Comparison of ENCODE assay signal across 34 mouse cellular contexts in the genomic region with DNA sequence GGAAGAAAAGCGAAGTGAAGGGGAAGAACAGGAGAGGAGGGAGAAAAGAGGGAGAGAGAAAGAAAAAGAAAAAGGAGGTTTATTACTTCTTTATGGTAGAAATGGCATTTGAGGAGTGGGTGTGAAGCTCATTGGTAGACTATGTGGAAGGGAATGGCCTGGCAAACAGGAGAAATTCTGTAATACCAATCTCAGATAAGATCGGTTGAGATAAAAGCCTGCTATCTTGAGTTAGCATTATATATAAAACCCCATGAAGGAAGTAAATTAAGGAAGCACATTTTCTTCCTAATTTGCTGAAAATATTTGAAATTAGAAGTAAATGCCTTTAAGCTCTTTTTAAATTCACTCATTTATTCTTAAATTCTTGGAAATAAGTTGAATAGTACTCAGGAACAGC.
"Had no signal": no experiment of that assay in that cellular context is flagged by ENCODE, and none has a peak within 500 bp of the region (broad histone marks: within the 10 kb centered on the region; RNA-seq: fewer than 3 reads in every experiment).

No protein-coding gene starts in this region.

- H3K27me3 ChIP-seq: heart, embryonic 12.5 days; heart, embryonic 13.5 days; heart, embryonic 15.5 days; hindbrain, embryonic 12.5 days; hindbrain, embryonic 13.5 days; hindbrain, embryonic 15.5 days; intestine, embryonic 15.5 days; kidney, embryonic 15.5 days had no signal

- H3K4me1 ChIP-seq: hindbrain, embryonic 10.5 days; hindbrain, embryonic 12.5 days; hindbrain, embryonic 13.5 days; hindbrain, embryonic 15.5 days; kidney, embryonic 15.5 days had no signal

- H3K9me3 ChIP-seq: heart, embryonic 12.5 days; heart, embryonic 13.5 days; heart, embryonic 15.5 days; hindbrain, embryonic 10.5 days; hindbrain, embryonic 12.5 days; hindbrain, embryonic 13.5 days; hindbrain, embryonic 15.5 days; intestine, embryonic 15.5 days; kidney, embryonic 15.5 days had no signal

- H3K4me3 ChIP-seq: heart, embryonic 12.5 days; heart, embryonic 13.5 days; heart, embryonic 15.5 days; hindbrain, embryonic 10.5 days; hindbrain, embryonic 12.5 days; hindbrain, embryonic 13.5 days; hindbrain, embryonic 15.5 days; intestine, embryonic 15.5 days; kidney, embryonic 15.5 days; layer of hippocampus, adult 2 months; left cerebral cortex, adult 2 months had no signal

- H3K36me3 ChIP-seq: heart, embryonic 12.5 days; heart, embryonic 13.5 days; heart, embryonic 15.5 days; hindbrain, embryonic 10.5 days; hindbrain, embryonic 12.5 days; hindbrain, embryonic 13.5 days; hindbrain, embryonic 15.5 days; intestine, embryonic 15.5 days; kidney, embryonic 15.5 days had no signal

- H3K27ac ChIP-seq: heart, embryonic 13.5 days; heart, embryonic 15.5 days; hindbrain, embryonic 10.5 days; hindbrain, embryonic 12.5 days; hindbrain, embryonic 13.5 days; hindbrain, embryonic 14.5 days; hindbrain, embryonic 15.5 days; hindbrain, postnatal 0 days; intestine, embryonic 15.5 days; kidney, embryonic 15.5 days; kidney, postnatal 0 days; layer of hippocampus, adult 2 months; left cerebral cortex, adult 2 months had no signal

- DNase-seq: heart, postnatal 10 days; heart, postnatal 14 days; heart, postnatal 36 days; heart, postnatal 4 days; kidney, adult 11 months; kidney, adult 18-20 months; kidney, adult 2 months; kidney, adult 8-10 months; kidney, adult 9 months; kidney, postnatal 10 days; kidney, postnatal 14 days; kidney, postnatal 25 days; kidney, postnatal 36 days; kidney, postnatal 4 days; layer of hippocampus, adult 9-11 months; layer of hippocampus, postnatal 36 days had no signal

- H3K9ac ChIP-seq: heart, embryonic 12.5 days; heart, embryonic 13.5 days; heart, embryonic 15.5 days; hindbrain, embryonic 12.5 days; hindbrain, embryonic 13.5 days; hindbrain, embryonic 14.5 days; hindbrain, embryonic 15.5 days; intestine, embryonic 15.5 days; kidney, embryonic 15.5 days had no signal

- ATAC-seq: hindbrain, embryonic 16.5 days; hindbrain, postnatal 0 days; inflammation-experienced regulatory T-cells, adult 6 months; intestine, embryonic 15.5 days; intestine, embryonic 16.5 days; intestine, postnatal 0 days had no signal
